Mouse (Mus musculus): ENCODE measurements around the gene Acsm3.

DNA sequence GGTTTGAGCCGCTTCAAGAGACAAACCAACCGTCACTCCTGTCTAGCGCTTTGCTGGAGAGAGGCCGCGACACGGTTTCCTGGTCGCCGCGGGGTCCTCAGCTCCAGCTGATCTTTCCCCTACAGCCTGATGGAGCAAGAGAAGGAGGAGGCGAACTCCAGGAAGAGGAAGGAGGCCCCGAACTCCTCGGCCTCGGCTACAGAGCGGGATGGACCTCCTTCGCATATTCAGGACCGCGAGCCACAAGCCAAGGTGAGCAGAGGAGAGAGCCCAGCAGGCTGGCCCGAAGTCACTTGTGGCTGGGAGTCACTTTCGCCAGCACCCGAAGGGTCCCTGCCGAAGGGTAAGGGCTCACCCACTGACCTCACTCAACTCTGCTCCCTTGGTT lies 33.5 kb downstream of the Acsm3 start:
- TF ChIP-seq CTCF (IDR thresholded peaks at IDR 0.05; ENCODE audit: low read depth) (no peak), EP300 (optimal IDR thresholded peaks at IDR 0.05) (no peak)
